Mouse (Mus musculus) layer of hippocampus, adult 11-12 months (tissue): Measurements from ENCODE around the gene St5.

Source experiments
- DNase-seq: peaks from one replicate; pipeline ENCODE4 v3.0.0; 2022; ENCODE audit warnings: low spot score

The St5 gene

DNA sequence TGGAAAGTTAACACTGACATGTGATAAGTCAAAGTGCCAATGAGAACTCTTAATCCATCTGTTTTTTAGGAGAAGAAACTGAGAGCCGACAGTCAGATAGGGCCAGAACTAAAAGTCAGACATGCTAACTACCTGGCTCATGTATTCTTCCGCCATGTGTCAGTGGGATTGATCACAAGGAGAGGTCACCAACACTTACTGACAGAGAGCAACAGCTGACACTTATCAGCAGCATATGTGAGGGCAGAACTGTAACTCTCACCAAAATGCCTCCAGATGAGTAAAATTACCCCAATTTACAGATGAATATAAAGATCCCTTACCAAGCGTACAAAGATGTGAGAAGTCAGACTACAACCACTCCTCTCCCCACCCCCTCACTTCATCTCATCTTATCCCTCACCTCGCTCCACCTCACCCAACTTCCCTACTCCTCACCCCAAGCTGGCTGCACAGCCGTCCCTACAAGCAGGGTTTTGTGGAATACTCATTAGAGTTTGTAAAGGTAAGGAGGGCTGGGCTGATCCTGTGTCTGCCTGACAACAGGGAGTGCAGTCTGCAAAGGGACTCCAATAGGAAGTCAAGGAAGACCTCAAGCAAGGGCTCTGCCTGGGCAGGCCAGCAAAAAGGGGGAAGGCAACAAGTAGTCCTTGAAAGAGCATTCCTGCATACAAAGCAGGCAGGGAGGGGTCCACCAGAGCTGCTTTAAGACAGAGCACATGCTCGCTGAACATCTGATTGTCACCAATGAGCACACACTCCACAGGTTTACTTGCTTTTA is 93.7 kb downstream of the St5 start:
- no peak for DNase-seq

DNA sequence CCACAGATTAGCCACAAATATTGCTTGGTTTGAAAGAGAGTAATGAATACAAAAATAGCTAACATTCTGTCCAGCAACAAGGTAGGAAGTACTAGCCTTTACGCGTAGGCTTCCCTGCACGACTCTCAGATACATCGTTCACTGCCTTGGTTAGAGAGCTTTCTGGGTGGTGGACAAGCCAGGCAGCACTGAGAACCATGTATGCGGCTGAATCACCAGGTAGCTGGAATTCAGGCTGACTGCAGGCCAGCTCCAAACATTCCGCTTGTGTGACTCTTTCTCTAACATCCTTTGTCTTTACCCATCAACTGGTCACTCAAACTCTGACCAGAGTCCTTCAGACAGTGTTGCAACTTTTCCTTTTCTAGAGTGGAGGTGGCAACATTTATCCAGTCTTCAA is 94.6 kb downstream of the St5 start:
- DNase-seq, result no peak

DNA sequence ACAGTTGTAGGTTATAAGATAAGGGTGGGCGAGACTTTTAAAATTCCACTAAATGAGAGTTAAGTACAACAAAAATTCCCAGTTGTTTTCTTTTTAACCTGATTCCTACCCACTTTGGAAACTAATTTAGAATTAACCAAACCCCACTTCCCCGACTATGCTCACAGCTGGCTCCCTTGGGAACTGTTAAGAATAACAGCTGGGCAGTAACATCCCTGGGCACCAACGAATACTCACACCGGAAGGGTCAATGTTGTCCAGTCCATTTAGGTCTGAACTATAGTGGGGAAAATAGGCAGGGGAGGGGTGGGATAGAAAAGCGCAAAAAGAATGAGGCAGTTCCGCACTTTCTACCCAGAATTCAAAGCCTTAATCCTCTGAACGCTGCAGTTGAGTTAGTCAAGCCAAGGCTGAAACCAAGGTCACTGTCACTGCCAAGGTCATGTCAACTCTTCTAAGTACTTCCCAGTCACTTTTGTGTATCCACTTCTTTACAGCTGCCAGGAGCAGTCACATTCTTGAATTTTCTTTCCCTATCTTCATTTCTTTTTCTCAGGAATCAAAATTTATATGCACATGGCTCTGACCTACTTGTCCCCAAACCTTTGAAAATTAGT is 96.3 kb downstream of the St5 start:
- DNase-seq, result no peak

GRCm38 (mm10) chr7:109602562-109602961 is 100.8 kb downstream of the St5 start:
- DNase-seq, result no peak

GRCm38 (mm10) chr7:109602022-109602421 is 101.4 kb downstream of the St5 start:
- no peak for DNase-seq

DNA sequence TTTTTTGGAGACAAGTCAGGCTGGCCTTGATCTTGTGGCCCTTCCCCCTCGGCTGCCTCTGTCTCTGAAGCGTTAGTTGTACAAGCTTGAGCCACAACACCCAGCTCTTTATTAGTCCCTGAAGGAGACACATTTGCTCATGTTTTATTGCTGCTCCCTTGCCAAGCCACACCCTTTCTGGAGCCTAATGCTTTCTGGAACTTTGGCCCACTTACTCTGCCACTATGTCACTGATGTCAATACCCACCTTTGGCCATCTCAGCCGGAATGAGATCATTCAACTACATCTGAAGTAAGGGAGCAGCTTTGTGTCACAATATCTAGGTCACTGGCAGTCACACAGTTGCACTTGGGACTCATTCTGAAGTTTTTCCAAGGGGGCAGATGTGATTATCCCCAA is 102.7 kb downstream of the St5 start:
- no peak for DNase-seq

DNA sequence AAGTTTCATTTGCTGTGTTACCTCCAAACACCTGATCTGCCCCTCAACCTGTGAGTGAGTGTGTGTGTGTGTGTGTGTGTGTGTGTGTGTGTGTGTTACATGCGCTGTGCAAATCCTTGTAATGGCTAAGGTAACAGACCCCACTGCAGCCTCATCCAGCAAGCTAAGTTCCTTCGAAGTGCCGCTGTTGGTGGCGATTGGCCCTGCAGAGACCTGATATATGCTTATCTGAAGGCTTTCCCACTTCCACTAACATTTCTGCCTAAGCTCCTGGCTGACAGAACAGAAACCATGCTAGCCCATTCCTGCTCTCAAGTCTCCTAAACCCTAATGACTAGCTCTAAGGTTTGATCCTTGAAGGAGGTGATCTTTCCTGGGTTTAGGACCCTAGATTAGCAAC is 103.4 kb downstream of the St5 start:
- no peak for DNase-seq

- DNase-seq, result no peak
These were observed 108.4 kb downstream of the St5 start for GRCm38 (mm10) chr7:109594845-109595531.

GRCm38 (mm10) chr7:109593992-109594391 is 109.4 kb downstream of the St5 start:
- DNase-seq, result no peak

- DNase-seq, result no peak
These were observed 111.2 kb downstream of the St5 start for GRCm38 (mm10) chr7:109592184-109592583.

- DNase-seq, result no peak
These were observed 112.8 kb downstream of the St5 start for GRCm38 (mm10) chr7:109590576-109590975.

DNA sequence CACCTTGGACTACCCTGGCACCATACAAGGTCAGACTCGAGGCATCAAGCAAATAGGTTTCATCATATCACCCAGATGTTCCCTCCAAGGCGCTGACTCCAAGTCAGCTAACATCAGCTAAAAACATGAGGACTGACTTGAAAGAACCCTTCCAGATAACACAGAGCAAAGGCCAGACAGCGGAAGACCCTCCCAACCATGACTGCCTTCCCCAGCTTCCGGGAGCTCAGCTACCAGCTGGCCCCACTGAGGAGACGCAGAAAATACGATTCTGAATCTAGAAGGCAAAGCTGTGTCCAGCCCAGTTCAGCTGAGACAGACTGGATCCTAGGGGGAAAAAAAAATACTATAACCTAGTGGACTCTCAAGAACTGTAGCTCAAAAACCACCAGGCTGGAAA is 114.4 kb downstream of the St5 start:
- DNase-seq, result no peak

DNA sequence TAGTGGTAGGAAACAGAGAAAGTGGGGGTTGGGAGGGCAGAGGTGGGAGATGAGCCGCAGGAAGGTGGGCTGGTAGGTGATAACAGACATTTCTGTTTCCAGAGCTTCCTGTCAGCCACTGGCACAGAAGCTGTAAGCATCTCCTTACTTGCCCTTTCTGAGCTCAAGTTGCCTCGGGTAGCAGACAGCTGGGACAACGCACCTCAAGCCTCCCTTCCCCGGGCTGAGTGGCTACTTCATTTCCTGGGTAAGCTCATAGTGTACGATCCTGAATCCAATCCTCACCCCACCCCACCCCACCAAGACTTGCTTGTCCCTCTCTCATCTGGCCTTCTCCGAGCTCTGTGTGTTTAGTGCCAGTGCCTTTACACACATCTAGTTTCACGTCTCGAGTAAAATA is 115.3 kb downstream of the St5 start:
- no peak for DNase-seq

GRCm38 (mm10) chr7:109584467-109584866 is 118.9 kb downstream of the St5 start:
- no peak for DNase-seq

- DNase-seq, result no peak
These were observed 122.9 kb downstream of the St5 start for GRCm38 (mm10) chr7:109580489-109580888.

GRCm38 (mm10) chr7:109579585-109580307 is 123.7 kb downstream of the St5 start:
- DNase-seq, result no peak

DNA sequence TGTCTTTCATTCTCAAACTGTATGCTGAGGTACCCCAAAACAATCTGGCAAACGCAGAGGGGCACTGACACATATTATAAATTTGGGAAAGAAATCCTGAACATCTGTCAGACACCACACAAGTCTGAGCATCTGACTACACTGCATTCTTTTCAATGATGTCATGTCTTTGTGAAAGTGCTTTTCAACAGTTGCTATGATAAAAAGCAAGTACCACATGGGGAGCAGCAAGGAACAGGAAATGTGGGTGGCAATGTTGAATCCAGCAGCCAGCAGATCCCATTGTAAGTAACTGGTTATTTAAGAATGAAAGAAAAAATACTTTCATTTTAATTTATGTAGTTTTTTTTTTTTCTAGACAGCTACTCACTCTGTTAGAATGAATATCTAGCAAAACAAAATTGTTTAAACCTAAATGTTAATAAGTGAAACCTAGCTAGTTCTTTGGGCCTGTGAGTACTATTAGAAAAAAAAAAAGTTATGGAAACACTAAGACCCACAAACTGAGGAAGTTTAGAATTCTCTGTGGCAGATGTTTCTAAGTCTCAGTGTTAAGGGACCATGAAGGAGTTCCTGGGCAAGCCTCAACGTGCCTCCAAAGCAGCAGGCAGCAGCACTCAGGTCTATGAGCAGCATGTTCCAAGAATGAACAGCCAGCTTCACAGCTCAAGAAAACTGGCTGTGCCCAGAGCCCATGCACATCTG is 124.4 kb downstream of the St5 start:
- DNase-seq, result no peak

DNA sequence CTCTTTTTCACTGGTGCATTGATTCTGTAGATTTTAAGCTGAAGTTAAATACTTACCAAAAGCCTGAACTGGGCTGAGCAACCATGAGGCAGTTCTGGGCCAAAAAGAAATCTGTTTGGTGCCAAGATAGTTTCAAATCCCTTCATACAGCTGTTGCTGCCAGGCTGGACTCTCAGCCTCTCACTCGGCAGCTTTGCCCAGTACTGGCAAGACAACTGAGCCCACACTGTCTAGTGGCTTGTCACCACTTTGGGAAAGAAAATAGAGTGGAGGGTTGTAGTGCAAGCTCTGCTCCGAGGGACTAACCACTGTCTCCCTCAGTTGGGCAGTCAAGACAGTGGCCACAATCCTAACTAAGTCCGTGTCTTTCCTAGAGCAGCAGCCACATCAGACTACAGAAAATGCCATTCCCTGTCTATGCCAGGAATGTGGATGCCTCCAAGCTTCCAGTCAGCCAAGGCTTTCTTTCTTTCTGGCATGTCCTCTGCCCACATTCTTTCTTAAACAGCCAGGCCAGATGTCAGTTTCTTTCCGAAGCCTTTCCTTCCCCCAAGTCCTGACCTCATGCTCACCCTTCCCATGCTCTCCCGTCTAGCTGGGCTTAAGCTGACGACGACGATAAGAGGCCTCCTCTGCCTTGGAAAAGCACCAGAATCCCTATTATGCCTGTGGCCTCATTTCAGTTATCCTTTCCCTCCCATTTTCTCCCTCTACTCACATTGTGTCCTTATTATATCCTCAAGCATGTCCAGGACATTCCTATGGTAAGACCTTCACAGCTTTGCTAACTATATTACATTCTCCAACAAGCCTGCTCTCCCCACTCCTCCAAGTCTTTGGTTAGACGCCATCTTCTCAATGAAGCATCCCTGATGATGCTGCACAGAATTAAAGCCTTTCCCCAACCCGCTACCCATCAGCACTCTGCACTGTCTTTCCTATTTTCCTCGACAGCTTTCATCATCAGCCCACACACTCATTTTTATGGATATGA is 126.8 kb downstream of the St5 start:
- no peak for DNase-seq

- DNase-seq, result no peak
These were observed 129.2 kb downstream of the St5 start for GRCm38 (mm10) chr7:109574166-109574565.

DNA sequence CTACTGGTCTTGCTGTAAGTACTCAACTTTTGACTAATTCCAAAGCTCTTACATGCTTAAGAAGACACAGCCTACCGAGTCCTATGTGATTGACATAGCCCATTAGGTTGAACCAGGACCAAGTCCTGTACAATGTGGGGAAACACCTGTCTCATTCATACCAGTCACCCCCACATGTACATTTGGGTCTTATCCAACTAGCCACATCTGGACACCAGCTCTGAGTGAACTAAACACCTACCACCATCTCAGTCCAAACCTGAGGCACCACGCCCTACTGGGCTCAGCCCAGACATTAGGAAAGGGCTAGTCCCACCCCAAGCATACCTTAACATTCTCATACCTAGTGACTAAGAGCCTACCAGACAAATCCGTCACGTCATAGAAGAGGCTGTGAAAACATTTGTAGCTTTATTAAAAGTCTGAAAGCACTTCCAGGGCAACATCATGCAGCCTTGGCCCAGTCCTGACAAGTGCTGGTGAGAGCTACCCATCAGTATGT is 135.0 kb downstream of the St5 start:
- DNase-seq, result no peak
